Mouse (Mus musculus): ENCODE data around the gene Med11.
"Not testable (repeated sequence)": the region's sequence is repeated elsewhere in the genome, so short reads cannot be mapped to it uniquely, and the experiment has no call there.

The Med11 gene

GRCm38 (mm10) chr11:70447373-70447772 is 4.3 kb upstream of the Med11 start:
- DNase-seq (ENCODE audit: extremely low spot score) = no peak

GRCm38 (mm10) chr11:70450926-70451325 is 793 bp upstream of the Med11 start:
- DNase-seq (ENCODE audit: extremely low spot score) = no peak

- DNase-seq (ENCODE audit: extremely low spot score) = no peak
These were observed 1.7 kb downstream of the Med11 start for GRCm38 (mm10) chr11:70453261-70454044.

- peak; percentile 28 for DNase-seq (ENCODE audit: extremely low spot score)
These were observed 7.2 kb downstream of the Med11 start, which contains the start of gene Zmynd15 for GRCm38 (mm10) chr11:70458688-70459600. Gene Zmynd15 (plus strand): TSS chr11:70459433.

GRCm38 (mm10) chr11:70459601-70460101 is 7.9 kb downstream of the Med11 start, which contains the start of gene Cxcl16:
Gene Cxcl16 (minus strand): TSS chr11:70459984.
- peak; percentile 31 for DNase-seq (ENCODE audit: extremely low spot score)

- no peak for DNase-seq (ENCODE audit: extremely low spot score)
These were observed 12.3 kb downstream of the Med11 start for GRCm38 (mm10) chr11:70463970-70464369.

- no peak for DNase-seq (ENCODE audit: extremely low spot score)
These were observed 13.5 kb downstream of the Med11 start for GRCm38 (mm10) chr11:70465211-70465610.

GRCm38 (mm10) chr11:70465824-70466223 is 14.1 kb downstream of the Med11 start:
- no peak for DNase-seq (ENCODE audit: extremely low spot score)

- DNase-seq (ENCODE audit: extremely low spot score) = no peak
These were observed 16.3 kb downstream of the Med11 start for GRCm38 (mm10) chr11:70467902-70468619.

GRCm38 (mm10) chr11:70469764-70470163 is 18.0 kb downstream of the Med11 start:
- no peak for DNase-seq (ENCODE audit: extremely low spot score)

GRCm38 (mm10) chr11:70472716-70473115 is 21.0 kb downstream of the Med11 start:
- no peak for DNase-seq (ENCODE audit: extremely low spot score)

GRCm38 (mm10) chr11:70473291-70473690 is 21.6 kb downstream of the Med11 start:
- not testable (repeated sequence) for DNase-seq (ENCODE audit: extremely low spot score)

- DNase-seq (ENCODE audit: extremely low spot score) = no peak
These were observed 23.3 kb downstream of the Med11 start for GRCm38 (mm10) chr11:70474872-70475534.

GRCm38 (mm10) chr11:70485498-70485897 is 33.8 kb downstream of the Med11 start:
- no peak for DNase-seq (ENCODE audit: extremely low spot score)

GRCm38 (mm10) chr11:70487816-70488215 is 36.1 kb downstream of the Med11 start:
- DNase-seq (ENCODE audit: extremely low spot score) = no peak

- no peak for DNase-seq (ENCODE audit: extremely low spot score)
These were observed 37.4 kb downstream of the Med11 start for GRCm38 (mm10) chr11:70489138-70489537.

GRCm38 (mm10) chr11:70489684-70490083 is 38.0 kb downstream of the Med11 start:
- DNase-seq (ENCODE audit: extremely low spot score) = no peak

- DNase-seq (ENCODE audit: extremely low spot score) = no peak
These were observed 48.1 kb downstream of the Med11 start for GRCm38 (mm10) chr11:70499566-70500475.

GRCm38 (mm10) chr11:70500476-70500812 is 48.7 kb downstream of the Med11 start:
- no peak for DNase-seq (ENCODE audit: extremely low spot score)

- no peak for DNase-seq (ENCODE audit: extremely low spot score)
These were observed 50.3 kb downstream of the Med11 start for GRCm38 (mm10) chr11:70502018-70502417.

Measured in embryo, embryonic 9.5 days (tissue).